Mouse (Mus musculus) lung, postnatal 25 days (tissue): ENCODE measurements around the gene Myom1.
A peak's percentile ranks its signal among the peaks of the same experiment; 100 is the strongest.

ENCODE experiments used
- DNase-seq: peaks from one replicate; pipeline ENCODE4 v3.0.0; 2022; ENCODE audit warnings: low spot score

Myom1 gene

DNA sequence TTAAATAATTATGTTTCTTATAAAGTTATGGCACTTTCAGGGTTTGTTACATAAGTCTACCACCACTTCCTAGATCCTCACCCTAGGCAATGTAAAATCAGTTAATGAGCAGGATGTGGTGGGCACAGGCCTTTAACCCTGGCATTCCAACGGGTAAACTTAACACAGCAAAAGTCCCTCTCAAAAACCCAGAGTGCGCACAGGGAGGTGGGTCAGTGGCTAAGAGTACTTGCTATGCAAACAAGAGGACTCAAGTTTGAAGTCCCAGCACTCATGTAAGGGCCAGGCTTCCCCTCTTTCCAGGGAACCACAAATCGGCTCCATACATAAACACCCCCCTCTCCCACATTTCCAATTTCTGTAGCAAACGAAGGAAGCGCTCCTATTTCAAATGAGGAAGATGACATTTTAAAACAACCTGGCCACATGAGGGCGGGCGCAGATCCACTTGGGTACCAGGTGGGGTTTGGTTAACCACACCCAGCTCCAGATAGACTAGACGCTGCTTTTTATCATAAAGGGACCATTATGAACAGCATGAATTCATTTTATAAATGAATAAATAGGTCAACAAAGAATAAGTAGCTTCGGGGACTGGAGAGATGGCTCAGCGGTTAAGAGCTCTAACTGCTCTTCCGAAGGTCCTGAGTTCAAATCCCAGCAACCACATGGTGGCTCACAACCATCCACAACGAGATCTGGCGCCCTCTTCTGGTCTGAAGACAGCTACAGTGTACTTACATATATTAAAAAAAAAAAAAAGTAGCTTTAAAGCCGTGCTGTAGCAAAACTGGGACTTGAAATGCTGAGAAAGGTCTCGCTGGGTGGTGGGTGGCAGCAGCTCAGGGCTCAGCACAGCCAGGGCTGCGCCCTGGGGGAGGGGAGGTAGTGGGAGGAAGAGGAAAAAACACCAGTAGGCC lies 10.5 kb upstream of the Myom1 start:
- DNase-seq = peak; percentile 57

DNA sequence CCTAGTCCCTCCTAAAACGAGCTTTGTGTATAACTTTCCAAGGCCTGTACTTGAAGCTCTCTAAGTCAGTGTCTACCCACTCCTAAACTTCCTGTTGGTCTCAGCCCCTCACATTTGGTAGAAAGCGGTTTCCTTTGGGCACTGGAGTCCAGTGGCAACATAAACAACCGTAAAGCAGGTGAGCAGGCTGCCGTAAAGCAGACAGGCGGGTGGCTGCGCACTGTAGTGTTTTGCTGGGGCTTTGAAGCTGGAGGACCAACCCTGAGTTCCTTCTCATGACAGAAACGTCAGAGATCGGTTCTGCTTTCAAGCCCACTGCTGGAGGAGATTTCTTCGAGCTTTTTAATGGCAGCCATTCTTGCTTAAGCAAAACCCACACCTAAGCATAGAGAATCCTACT lies 9.8 kb upstream of the Myom1 start:
- DNase-seq = no peak

DNA sequence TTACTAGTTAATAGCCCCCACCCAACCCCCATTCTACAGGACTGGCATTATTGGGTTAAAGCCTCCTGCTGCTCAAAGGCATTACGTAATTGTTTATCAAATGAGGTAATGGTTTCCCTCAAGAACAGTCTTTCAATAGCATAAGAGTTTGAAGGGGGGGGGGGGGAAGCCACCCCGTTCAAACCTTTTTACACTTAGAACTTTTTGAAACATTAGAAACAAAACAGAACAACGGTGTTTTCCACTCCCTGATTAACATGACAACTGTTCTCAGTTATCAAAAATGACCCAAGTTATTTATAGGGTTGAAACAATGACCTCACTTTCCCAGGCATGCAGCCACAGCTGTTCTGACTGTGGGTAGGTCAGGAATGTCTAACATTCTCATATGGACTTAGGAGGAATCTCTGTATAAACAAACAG lies 9.0 kb upstream of the Myom1 start:
- DNase-seq = peak; percentile 77

DNA sequence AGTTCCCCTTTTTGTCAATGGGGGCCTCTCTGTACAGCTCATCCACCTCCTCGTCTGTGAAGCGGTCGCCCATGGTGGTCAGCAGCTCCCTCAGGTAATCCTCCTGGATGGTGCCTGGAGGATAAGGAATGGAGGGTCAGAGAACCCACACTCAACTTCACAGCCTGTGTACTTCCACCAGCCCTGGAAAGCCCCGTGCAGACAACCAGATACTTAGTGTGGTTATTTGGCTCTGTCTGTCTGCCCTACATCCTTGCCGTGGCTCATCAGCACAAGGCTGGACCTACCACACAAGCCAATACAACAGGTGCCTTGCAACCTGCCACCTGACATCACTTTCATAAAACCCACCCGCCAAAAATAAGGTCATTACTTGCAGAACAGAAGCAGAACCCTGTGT lies 7.8 kb upstream of the Myom1 start:
- DNase-seq = no peak

DNA sequence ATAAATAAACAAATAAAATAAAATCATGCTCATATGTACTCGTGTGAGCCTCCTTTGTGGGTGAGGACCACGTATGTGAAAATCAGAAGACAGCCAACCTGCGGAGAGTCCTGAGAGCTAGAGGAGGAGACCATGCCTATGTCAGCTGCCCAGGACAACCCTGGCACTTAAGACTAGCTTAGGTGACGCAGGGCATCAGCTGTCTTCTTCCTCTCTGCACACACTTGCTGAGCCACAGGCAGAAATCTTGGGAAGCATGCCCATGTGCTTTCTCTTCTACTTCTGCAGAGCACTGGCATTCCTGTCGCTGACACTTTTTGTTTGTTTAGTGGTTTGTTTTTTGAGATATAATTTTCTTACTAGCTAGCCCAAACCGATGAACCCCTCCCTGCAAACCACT lies 6.9 kb upstream of the Myom1 start:
- DNase-seq = no peak

DNA sequence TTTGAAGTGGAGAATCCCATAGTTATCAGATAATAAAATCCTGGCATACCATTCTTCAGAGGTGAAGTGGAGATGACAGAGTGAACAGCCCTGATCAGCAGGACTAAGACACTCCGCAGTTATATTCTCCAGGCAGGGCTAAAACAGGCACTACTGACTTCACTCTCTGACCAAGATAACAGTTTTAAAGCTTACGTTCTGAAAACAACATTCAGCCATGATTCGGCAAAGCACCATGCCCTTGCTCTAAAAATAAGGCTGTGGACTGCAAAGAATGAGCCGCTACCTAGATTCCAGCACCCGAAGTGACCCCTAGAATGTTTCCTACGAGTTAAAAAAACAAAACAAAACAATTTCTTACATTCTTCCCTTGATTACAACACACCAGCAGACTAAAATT lies 4.6 kb upstream of the Myom1 start:
- no peak for DNase-seq

DNA sequence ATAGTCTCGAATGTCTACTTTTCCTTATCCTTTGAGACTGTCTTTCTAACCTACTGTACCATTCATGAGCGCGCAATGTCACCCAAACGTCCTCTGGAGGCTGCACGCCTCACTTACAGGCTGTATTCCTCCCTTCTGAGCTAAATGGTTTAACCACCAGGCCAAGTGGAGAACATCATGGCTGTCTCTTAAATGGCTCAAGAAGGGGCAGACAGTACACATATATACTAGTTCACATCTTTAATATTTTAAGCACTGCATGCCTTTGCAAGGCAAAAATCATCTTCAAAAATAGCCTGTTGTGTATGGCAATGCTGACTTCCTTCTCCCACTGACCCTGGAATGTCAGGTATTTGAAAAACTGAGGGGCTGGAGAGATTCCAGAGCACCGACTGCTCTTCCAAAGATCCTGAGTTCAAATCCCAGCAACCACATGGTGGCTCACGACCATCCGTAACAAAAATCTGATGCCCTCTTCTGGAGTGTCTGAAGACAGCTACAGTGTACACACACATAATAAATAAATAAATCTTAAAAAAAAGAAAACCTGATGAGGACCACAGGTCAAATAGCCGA lies 3.9 kb upstream of the Myom1 start:
- DNase-seq = no peak

DNA sequence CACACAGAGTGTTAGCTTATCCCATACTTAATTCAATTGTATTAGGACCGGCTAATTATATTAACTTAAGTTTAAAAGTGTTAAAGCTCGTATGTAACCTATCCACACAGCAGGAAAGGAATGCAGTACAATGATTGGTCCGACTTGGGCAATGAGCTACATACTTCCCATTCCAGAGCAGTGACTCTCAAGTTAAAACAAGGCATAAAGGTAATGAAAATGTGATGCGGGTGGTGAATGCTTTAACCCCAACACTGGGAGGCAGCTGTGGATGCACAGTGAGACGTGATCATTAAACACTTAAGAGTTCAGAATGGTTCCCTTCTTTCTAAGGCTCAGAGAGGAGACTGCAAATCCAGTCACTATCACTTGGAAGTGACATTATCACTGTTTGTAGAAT lies 3.2 kb upstream of the Myom1 start:
- no peak for DNase-seq

DNA sequence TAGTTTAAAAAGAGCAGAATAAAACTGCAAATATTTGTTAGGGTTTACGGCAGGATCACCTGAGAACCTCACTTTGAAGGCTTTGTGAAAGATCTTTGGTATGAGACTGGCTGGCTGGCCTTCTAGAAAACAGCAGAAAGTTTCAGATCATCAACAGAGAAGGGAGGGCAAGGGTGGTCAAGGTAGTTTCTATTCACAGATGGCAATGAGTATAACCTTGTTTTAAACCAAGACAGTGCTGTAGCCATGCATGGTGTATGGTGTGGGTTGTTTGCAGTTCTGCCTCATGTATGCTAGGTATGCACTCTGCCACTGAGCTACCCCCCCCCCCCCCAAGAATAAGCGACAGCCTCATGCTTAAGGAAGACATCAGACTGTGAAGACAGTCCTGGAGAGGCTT lies 2.2 kb upstream of the Myom1 start:
- DNase-seq = no peak

DNA sequence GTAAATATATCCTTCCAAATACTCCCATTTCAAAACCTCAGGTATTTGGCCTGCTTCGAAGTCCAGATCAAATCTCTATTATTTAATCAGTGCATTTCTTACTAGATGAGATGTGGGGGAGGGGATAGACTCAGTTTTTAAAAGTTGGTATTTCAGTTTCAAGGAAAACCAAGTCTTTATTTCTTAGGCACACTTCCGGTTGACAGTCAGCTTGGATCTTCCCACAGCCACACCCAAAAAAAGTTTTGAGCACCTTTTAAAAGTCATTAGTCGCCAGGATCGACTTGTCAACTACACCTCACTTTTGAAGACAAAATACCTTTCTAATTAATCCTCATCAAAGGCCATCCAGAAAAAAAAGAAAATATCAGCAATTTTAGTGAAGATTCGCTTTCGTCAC lies 1.4 kb upstream of the Myom1 start:
- no peak for DNase-seq

DNA sequence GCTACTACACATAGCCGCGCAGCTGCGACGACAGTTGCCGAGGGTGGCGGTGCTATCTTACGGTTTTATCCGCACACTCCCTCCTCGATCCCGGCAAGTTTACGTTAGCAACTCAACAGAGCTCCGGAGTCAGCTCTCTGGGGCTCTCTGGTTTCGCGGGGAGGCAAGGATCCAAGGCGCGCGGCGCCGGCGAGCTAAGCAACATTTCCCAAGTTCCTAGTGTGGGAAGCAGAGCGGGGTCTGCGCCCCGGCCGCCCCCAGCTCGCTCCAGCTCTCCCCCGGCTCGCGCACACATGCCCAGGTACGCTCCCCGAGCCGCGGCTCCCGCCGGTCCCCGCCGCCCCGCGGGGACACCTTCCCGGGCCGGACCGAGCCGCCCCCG lies 743 bp upstream of the Myom1 start:
- DNase-seq = no peak

DNA sequence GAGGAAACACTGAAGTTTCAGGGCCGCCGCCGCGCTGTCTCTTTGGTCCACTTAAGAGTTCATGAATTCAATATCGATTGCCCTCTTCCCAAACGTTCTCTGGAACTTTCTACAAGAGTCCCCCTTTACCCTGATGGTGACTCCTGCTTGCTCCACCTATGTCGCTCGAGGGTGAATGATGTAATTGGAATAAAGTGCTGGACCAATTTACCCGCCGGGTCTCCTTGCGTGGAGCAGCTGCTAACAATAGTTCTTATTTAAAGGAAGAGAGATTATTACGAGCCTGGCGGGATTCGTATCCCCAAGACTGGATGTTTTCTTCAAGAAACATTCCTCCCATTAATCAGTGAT lies 286 bp downstream of the Myom1 start, which contains the start of gene Myl12a:
Gene Myl12a (minus strand): TSS at position 135 of the 351 bp plus-strand sequence.
- DNase-seq = no peak

DNA sequence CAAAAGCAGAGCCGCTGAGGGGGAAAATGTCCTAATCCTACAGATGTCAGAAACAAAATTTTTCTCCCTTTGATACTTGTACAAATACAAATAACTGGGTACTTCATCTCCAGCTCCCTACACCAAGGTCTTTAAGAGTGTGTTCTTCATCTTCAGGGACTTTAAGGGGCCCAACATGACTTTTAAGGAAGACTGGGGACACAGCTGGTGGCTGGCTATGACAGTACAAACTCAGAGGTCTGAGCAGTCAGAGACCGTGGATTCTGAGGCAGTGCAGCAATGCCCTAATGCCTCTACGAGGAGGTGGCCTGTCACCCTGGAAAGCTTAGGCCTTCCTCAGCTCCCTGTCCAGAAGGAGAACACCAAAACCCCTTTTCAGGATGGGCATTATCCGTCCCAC lies 679 bp downstream of the Myom1 start:
- no peak for DNase-seq

DNA sequence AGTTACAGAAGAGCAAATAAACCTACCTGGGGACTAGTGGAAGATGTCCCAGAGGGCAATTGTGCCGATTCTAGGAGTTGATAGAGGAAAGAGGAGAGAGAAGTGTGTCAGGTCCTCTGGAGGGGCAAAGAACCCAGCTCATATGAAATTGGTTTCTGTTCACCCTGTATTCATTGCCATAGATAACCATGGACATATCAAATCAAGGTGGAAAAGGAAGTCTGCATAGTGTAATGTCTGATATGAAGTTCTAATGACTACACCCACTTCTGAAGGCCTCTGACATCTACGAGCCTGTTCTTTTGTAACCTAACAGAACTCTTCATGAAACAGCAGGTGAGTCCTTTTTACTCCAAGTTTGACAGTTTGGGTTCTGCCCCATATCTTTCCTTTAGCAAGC lies 1.3 kb downstream of the Myom1 start:
- DNase-seq = no peak

DNA sequence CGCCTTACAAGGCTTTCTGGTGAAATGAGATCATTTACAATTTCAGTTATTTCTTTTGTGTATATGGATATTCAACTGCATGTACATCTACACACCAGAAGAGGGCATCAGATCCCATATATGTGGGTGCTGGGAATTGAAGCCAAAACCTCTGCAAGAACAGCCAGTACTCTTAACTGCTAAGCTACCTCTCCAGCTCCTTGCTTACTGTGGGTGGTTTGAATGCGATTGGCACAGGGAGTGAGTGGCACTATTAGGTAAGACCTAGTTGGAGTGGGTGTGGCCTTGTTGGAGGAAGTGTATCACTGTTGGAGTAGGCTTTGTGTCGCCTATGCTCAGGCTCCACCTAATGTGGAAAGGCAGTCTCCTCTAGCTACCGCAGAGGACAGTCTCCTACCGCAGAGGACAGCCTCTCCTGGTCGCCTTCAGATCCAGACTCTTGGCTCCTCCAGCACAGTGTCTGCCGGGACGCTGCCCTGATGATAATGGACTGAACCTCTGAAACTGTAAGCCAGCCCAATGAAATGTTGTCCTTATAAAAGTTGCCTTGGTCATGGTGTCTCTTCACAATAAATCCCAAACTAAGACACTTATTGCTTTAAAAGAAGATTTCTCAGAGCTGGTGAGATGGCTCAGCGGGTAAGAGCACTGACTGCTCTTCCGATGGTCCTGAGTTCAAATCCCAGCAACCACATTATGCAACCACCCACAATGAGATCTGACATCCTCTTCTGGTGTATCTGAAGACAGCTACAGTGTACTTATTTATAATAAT lies 1.9 kb downstream of the Myom1 start:
- DNase-seq = peak; percentile 76

DNA sequence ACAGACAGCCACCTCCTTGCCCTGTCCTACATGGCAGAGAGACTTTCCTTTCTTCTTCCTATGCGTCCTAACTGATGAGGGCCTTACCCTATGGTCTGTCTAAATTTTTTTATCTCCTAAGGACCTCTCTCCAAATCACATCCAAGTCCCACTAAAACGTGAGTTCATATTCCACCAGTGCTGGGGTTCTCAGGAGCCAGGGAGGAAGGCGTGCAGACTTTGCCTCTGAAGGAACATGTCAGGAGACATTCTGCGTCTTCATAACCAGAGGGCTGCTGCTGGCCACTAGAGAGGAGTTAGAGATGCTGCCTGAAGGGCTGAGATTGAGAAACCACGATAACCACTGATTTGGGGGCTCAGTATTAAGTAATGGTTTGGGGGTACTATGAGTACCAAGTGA lies 4.5 kb downstream of the Myom1 start:
- DNase-seq = no peak

DNA sequence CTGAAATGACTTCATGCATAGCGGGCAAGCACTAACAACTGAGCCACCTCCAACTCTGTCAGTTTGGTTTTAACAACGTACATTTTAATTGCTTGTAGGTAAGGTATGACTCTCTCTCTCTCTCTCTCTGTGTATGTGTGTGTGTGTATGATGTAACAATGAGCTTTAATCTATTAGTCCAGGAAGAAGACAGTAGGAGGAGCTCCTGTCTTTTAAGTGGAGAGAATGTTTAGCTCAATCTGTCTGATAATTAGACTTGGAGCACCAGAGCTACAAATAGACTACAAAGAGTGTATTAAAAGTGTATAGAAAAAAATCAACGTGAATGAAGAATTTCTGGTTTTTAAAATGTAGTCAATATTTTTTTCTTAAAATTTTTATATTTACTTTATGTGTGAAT lies 6.2 kb downstream of the Myom1 start:
- no peak for DNase-seq

DNA sequence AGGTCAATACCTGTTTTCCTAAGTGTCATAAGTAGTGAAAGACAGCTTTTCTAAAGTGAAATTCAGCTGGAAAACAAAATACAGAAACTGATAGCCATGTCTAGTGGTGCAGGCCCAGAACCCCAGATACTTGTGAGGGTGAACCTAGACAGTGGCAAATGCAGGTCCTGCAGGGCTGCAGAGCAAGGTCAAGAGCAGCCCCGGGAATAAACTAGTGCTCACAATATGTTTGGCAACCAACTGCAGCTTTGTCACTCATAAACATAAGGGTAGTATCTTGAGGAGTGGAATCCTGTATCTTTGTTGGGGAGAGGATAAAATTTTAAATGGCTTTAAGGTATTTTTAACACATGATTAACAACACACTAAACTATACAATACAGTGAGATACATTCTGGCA lies 7.3 kb downstream of the Myom1 start:
- DNase-seq = no peak

DNA sequence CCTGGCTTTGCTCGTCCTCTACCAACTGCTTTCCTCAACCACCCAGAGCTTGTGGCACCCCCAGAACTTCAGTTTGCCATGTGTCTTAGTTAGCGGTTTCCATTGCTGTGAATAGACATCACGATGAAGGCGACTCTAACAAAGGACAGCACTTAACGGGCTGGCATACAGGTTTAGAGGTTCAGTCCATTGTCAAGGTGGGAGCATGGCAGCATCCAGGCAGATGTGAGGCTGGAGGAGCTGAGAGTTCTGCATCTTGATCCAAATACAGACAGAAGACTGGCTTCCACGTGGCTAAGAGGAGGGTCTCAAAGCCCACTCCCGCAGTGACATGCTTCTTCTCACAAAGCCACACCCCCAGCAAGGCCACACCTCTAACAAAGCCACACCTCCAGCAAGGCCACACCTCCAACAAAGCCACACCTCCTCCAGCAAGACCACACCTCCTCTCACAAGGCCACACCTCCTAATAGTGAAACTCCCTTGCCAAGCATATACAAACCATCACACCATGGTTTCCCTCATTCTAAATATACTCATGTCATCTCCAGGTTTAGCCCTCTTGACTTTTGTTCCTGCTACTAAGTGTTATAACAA lies 8.3 kb downstream of the Myom1 start:
- no peak for DNase-seq

DNA sequence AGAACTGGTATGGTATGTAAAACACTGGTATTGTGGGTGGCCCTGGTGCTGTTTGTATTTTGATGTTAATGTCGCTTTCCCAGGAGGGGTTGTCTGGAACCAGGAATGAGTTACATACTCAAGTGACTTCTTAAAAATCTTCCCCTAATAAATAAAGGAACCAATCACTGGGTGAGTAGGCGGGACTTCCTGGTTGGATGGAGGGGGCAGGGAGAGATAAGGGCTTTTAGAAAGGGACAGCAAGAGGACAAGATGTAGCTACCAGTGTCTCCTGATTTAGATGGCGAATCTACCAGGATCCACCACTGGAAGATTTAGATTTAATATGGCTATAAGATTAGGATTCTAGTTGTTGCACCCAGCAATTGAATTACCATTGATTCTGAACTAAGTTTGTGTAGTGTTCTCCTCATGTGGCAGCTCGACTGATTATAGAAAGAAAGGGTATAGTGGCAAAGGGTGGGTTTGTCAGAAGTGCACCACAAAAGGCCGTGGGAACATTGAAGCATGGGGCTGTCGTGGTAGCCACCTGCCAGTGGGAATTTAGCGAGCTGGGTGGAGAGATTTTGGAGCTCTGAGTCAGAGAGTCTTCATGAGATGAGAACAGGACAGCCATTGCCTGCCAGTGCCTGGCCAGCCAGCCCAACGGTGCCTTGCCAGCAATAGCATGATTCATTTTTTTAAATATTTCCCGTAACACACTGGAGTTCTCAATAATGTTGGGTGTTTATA lies 9.7 kb downstream of the Myom1 start:
- DNase-seq = no peak

DNA sequence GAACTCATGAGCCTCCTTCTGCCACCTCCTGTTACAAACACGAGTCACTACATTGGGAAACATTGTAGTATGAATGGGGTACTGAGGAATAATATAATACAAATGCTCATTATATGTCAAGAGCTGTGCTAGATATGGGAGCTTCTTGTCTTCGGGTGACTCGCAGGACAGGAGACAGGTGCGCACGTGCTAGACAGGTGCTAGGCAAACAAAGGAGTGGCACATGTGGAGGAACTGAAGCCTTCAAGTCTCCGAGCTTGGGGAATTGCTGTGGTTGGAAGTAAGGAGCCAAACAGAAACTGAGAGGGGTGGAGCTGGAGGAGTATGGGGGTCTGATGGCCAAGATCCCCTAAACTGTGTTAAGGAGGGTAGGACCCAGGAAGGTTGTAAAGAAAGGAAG lies 10.7 kb downstream of the Myom1 start:
- DNase-seq = no peak

DNA sequence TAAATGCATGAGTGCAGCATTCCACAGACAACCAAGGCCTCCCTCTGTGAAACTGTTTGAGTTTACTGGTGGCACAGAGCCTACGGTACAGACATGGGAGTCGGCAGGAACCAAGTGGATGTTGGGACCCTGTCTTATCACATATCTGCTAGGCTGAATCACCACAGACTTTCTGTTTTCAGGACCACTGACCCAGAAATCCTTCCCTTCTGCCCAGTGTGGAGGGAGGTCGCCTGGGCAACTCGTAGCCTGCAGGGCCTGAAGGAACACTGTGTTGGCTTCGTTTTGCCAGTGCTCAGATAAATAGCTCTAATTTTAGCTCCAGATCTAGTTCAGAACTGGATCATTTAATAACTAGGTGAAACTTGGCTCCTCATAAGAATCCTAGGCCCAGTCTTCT lies 12.5 kb downstream of the Myom1 start:
- DNase-seq = no peak
